Mouse (Mus musculus): ENCODE measurements at regions not wholly inside any gene's neighbourhood (a gene's known extent, or its start where the extent isn't known, plus 50 kb on each side); places are given as distances from the start of the nearest gene placed in this dataset.

DNA sequence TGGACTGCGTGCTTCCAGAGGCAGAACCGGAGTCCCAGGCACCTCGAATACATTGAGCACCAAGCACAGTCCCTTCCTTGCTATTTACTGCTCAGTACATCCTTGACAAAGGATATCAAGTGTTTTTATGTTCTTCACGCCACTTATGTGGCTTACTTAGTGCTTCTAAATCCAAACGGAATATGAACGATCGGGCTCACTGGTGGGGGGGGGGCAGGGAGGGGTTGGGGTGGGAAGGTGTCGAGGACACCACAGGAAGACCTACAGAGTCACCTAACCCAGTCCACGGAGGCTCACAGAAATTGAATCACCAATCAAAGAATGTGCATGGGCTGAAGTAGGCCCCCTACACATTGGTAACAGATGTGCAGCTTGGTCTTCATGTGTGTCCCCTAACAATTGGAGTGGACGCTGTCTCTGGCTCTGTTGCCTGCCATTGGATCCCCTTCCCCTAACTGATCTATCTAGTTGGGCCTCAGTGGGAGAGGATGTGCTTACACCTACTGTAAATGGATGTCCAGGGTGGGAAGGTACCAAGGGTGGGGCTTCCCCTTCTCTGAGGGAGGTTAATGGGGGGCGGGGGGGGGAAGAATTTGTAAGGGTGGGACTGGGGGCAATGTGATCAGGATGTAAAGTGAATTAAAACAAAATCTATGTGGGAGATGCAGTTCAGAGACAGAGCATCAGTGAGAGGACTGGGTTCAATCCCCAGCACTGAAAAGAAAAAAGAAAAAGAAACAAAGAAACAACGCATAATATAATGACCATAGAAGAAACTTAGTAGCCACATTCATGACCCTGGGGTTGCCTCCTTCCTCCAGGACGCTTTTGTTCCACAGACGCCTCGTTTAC, 99.1 kb upstream of the Cpm start:
- no peaks in the 10 kb centered on the region for H3K9me3 ChIP-seq (replicated peaks; ENCODE audit: control insufficient read depth, low read length)
- no peak overlapping the region for H3K27ac ChIP-seq (ENCODE audit: low read length)
- H3K4me2 ChIP-seq (ENCODE audit: low read depth, low read length), result no peak overlapping the region
- 74% methylated on average over 15 of the region's 15 CpGs for WGBS
- H3K9ac ChIP-seq (ENCODE audit: low read length), result no peak overlapping the region
- H3K27me3 ChIP-seq (ENCODE audit: control insufficient read depth, insufficient read depth, low read length), result no peaks in the 10 kb centered on the region
- no peaks in the 10 kb centered on the region for H3K36me3 ChIP-seq (ENCODE audit: control insufficient read depth, insufficient read depth, low read length)
- ATAC-seq (ENCODE audit: insufficient read depth, low FRiP score), result no peak
- H3K4me1 ChIP-seq (ENCODE audit: control insufficient read depth, insufficient read depth, low read length), result no peaks in the 10 kb centered on the region
- no peak overlapping the region for H3K4me3 ChIP-seq (replicated peaks; ENCODE audit: low read length)

DNA sequence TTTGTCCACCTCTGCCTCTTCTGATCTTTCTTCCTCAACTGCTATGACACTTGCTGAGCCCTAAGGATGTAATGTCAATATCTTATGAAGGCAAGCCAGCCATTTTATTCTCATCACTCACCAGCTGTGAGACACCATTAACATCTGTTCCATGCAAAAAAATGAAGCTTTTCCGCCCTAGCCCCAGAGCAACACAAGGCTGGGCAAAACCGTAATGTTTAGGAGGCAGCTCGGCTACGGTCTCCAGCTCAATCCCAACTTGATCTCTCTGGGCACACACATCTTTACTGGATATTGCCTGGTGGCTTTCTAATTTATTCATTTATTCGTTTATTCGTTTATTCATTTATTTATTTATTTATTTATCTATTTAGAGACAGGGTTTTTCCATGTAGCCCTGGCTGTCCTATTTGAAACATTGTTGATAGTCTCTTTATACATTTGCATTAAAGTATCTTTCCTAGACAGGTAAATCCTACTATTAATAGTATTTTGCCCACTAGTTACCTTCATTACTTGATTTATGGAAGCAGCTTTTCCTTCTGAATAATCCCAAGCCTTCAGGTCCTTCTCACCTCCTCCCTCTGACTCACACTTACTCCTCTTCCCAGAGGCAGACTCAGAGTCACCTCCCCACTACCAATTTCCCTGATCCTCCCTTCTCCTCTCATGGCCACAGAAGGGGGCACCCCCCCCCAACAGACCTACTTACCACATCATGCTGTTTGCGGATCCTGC, 99.9 kb upstream of the Cpm start:
- Histone ChIP-seq H3K4me2 (ENCODE audit: low read depth, low read length) (no peak overlapping the region), H3K27me3 (ENCODE audit: control insufficient read depth, insufficient read depth, low read length) (no peaks in the 10 kb centered on the region), H3K4me1 (ENCODE audit: control insufficient read depth, insufficient read depth, low read length) (no peaks in the 10 kb centered on the region), H3K9me3 (replicated peaks; ENCODE audit: control insufficient read depth, low read length) (no peaks in the 10 kb centered on the region), H3K27ac (ENCODE audit: low read length) (no peak overlapping the region), H3K4me3 (replicated peaks; ENCODE audit: low read length) (no peak overlapping the region), H3K36me3 (ENCODE audit: control insufficient read depth, insufficient read depth, low read length) (no peaks in the 10 kb centered on the region), H3K9ac (ENCODE audit: low read length) (no peak overlapping the region)
- WGBS, result 86% methylated on average over 7 of the region's 7 CpGs
- no peak for ATAC-seq (ENCODE audit: insufficient read depth, low FRiP score)

DNA sequence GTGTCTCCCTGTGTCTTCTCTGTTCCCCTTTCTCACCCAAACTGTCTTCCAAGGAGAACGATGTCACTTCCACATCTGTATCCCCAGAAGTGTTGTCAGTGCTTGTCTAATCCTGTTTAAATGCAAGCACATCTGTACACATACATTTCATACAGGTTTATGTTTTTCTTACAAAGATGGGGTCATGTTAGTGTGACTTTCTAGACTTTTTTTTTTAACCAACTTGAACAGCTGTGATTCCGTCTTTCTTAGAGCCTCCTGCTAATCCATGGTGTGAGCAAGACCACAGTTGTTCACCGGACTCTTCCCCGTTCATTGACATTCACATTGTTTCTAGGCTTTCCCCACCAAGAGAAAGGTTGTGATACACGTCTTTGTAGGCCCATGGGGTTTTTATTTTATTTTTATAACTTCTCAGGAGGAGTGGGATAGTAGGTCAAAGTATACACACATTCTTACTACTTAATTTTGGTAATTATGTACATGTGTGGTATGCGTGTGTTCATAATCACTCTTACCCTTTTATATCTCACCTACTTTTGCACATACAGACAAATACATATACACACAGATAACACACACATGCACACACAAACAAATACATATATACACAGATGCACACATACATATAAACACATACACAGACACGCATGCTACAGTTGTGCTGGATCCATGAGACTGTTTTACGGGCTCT, 100.6 kb upstream of the Cpm start:
- H3K36me3 ChIP-seq (ENCODE audit: control insufficient read depth, insufficient read depth, low read length), result no peaks in the 10 kb centered on the region
- H3K9me3 ChIP-seq (replicated peaks; ENCODE audit: control insufficient read depth, low read length), result no peaks in the 10 kb centered on the region
- 82% methylated on average over 8 of the region's 8 CpGs for WGBS
- no peak overlapping the region for H3K4me3 ChIP-seq (replicated peaks; ENCODE audit: low read length)
- no peaks in the 10 kb centered on the region for H3K27me3 ChIP-seq (ENCODE audit: control insufficient read depth, insufficient read depth, low read length)
- ATAC-seq (ENCODE audit: insufficient read depth, low FRiP score), result no peak
- H3K27ac ChIP-seq (ENCODE audit: low read length), result no peak overlapping the region
- H3K4me1 ChIP-seq (ENCODE audit: control insufficient read depth, insufficient read depth, low read length), result no peaks in the 10 kb centered on the region
- H3K4me2 ChIP-seq (ENCODE audit: low read depth, low read length), result no peak overlapping the region
- H3K9ac ChIP-seq (ENCODE audit: low read length), result no peak overlapping the region

DNA sequence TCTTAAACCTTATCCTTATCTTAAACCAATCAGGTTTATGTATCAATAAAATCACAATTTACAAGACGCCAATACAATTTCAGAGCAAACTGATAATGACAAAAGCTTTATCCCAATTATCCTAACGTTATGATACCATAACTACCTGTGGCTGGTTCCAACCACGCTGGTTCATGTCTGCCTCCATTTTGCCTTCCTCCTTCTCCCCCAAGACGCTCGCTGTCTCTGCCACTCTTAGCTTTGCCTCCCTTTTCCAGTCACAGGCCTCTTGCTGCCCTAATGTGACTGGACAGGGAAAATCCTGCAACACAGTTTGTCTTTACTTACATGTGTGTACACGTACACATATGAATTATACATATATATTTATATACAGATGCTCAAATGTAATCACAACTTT, 101.3 kb upstream of the Cpm start:
- H3K9me3 ChIP-seq (replicated peaks; ENCODE audit: control insufficient read depth, low read length), result no peaks in the 10 kb centered on the region
- no peak overlapping the region for H3K4me2 ChIP-seq (ENCODE audit: low read depth, low read length)
- no peak for ATAC-seq (ENCODE audit: insufficient read depth, low FRiP score)
- H3K27me3 ChIP-seq (ENCODE audit: control insufficient read depth, insufficient read depth, low read length), result no peaks in the 10 kb centered on the region
- H3K27ac ChIP-seq (ENCODE audit: low read length), result no peak overlapping the region
- no peaks in the 10 kb centered on the region for H3K36me3 ChIP-seq (ENCODE audit: control insufficient read depth, insufficient read depth, low read length)
- no peaks in the 10 kb centered on the region for H3K4me1 ChIP-seq (ENCODE audit: control insufficient read depth, insufficient read depth, low read length)
- H3K9ac ChIP-seq (ENCODE audit: low read length), result no peak overlapping the region
- WGBS, result 87% methylated on average over 6 of the region's 6 CpGs
- no peak overlapping the region for H3K4me3 ChIP-seq (replicated peaks; ENCODE audit: low read length)

DNA sequence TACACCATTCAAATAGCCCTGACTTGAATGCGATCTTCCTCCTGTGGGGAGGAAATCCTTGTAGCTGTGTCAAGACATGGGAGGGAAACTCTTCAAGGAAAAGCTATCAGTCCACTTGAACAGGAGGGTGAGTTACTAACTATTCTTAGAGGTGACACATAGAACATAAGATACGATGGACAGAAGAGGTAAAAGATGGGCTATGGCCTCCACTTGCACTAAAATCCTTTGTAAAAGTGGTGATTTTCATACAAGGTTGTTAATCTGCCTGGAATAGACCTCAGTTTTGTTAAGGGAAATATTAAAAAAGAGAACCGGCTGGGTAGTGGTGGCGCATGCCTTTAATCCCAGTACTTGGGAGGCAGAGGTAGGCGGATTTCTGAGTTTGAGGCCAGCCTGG, 102.1 kb upstream of the Cpm start:
- H3K36me3 ChIP-seq (ENCODE audit: control insufficient read depth, insufficient read depth, low read length), result no peaks in the 10 kb centered on the region
- no peaks in the 10 kb centered on the region for H3K4me1 ChIP-seq (ENCODE audit: control insufficient read depth, insufficient read depth, low read length)
- no peak overlapping the region for H3K9ac ChIP-seq (ENCODE audit: low read length)
- H3K9me3 ChIP-seq (replicated peaks; ENCODE audit: control insufficient read depth, low read length), result no peaks in the 10 kb centered on the region
- no peak for ATAC-seq (ENCODE audit: insufficient read depth, low FRiP score)
- H3K27ac ChIP-seq (ENCODE audit: low read length), result no peak overlapping the region
- no peaks in the 10 kb centered on the region for H3K27me3 ChIP-seq (ENCODE audit: control insufficient read depth, insufficient read depth, low read length)
- H3K4me2 ChIP-seq (ENCODE audit: low read depth, low read length), result no peak overlapping the region
- H3K4me3 ChIP-seq (replicated peaks; ENCODE audit: low read length), result no peak overlapping the region
- WGBS, result 91% methylated on average over 5 of the region's 5 CpGs

DNA sequence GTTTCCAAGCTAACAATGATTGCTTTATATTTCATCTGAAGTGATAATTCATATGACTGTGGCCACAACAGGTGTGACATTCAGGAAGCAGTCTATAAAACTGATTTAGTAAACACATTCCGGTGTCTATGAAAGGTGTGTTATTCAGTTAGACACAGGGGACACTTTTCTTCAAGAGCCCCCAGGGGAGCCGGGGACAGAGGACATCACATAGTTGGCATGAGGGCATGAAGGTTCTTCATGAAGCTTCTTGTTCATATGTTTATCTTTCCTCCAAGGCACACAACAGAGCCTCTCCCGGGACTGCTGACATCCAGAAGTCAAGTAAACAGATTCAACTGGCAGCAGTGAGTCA, 102.5 kb upstream of the Cpm start:
- no peak overlapping the region for H3K4me2 ChIP-seq (ENCODE audit: low read depth, low read length)
- ATAC-seq (ENCODE audit: insufficient read depth, low FRiP score), result no peak
- no peak overlapping the region for H3K4me3 ChIP-seq (replicated peaks; ENCODE audit: low read length)
- H3K9ac ChIP-seq (ENCODE audit: low read length), result no peak overlapping the region
- no peaks in the 10 kb centered on the region for H3K36me3 ChIP-seq (ENCODE audit: control insufficient read depth, insufficient read depth, low read length)
- H3K27ac ChIP-seq (ENCODE audit: low read length), result no peak overlapping the region
- H3K27me3 ChIP-seq (ENCODE audit: control insufficient read depth, insufficient read depth, low read length), result no peaks in the 10 kb centered on the region
- no peaks in the 10 kb centered on the region for H3K9me3 ChIP-seq (replicated peaks; ENCODE audit: control insufficient read depth, low read length)
- 59% methylated on average over 3 of the region's 3 CpGs for WGBS
- no peaks in the 10 kb centered on the region for H3K4me1 ChIP-seq (ENCODE audit: control insufficient read depth, insufficient read depth, low read length)

DNA sequence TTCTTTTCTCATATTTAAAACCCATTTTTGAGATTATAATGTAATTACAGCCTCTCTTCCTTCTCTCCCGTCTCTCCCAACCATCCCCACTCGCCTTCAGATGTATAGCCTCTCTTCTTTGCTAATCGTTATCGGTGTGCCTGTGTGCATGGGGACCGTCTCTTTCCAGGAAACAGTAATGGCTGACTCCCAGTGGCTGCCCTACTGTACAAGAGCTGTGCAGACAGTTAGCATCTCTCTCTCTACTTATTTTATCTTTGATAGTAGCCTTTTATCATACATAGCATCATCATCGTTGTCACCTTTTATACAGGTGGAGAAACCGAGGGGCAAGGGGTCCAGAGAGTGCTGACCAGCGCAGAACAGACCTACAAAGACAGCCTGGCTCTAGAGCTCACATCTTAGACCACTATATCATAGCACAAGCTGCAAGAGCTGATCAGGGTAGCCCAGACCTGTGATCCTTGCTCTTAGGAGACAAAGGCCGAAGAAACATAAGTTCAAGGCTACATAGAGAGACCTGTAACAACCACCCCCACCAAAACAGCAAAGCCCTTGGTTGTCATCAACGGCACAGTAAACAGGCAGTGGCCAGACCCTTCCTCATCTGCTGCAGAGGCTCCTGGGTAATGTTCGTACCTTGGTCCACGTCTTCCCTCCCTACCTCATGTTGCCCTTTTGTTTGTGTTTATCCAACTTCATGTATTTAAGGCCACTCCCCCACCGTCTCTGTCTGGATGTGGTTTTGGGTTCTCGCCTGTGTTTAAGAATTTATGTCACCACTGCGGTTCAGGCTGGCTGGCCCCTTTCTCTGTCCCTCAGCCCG, 103.1 kb upstream of the Cpm start:
- Histone ChIP-seq H3K36me3 (ENCODE audit: control insufficient read depth, insufficient read depth, low read length) (no peaks in the 10 kb centered on the region), H3K4me2 (ENCODE audit: low read depth, low read length) (no peak overlapping the region), H3K9ac (ENCODE audit: low read length) (no peak overlapping the region), H3K4me1 (ENCODE audit: control insufficient read depth, insufficient read depth, low read length) (no peaks in the 10 kb centered on the region), H3K9me3 (replicated peaks; ENCODE audit: control insufficient read depth, low read length) (no peaks in the 10 kb centered on the region), H3K4me3 (replicated peaks; ENCODE audit: low read length) (no peak overlapping the region), H3K27me3 (ENCODE audit: control insufficient read depth, insufficient read depth, low read length) (no peaks in the 10 kb centered on the region), H3K27ac (ENCODE audit: low read length) (no peak overlapping the region)
- WGBS, result 74% methylated on average over 16 of the region's 16 CpGs
- ATAC-seq (ENCODE audit: insufficient read depth, low FRiP score), result no peak

DNA sequence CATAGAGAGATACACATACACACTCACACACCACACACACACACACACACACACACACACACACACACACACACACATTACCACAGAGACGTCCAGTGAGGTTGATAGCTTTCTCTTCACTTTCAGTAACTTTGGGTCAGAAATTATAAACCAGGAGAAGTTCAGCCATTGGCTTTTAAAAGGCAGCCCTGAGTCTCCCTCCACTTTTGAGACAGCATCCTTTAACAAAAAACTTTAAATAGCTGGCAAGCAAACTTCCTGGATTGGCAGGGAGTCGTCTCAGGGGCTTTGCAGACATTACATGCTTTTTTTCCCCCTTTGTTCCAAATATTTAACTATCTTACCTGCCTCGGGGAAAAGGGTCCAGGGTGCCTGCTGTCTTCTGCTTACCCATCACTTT, 103.7 kb upstream of the Cpm start:
- Histone ChIP-seq H3K36me3 (ENCODE audit: control insufficient read depth, insufficient read depth, low read length) (no peaks in the 10 kb centered on the region), H3K9ac (ENCODE audit: low read length) (no peak overlapping the region), H3K27ac (ENCODE audit: low read length) (no peak overlapping the region), H3K4me3 (replicated peaks; ENCODE audit: low read length) (no peak overlapping the region), H3K4me1 (ENCODE audit: control insufficient read depth, insufficient read depth, low read length) (no peaks in the 10 kb centered on the region), H3K27me3 (ENCODE audit: control insufficient read depth, insufficient read depth, low read length) (no peaks in the 10 kb centered on the region), H3K4me2 (ENCODE audit: low read depth, low read length) (no peak overlapping the region), H3K9me3 (replicated peaks; ENCODE audit: control insufficient read depth, low read length) (no peaks in the 10 kb centered on the region)
- 36% methylated on average over 3 of the region's 3 CpGs for WGBS
- ATAC-seq (ENCODE audit: insufficient read depth, low FRiP score), result no peak
